Mouse (Mus musculus) layer of hippocampus, postnatal 25 days (tissue): Measurements from ENCODE around the gene Cdkn1a. TPM values are rescaled to one million over a fixed set of nuclear protein-coding genes. Genes with fewer than 3 reads are reported as not detected.
"Not testable (repeated sequence)": the region's sequence is repeated elsewhere in the genome, so short reads cannot be mapped to it uniquely, and the experiment has no call there.

ENCODE experiments used
- DNase-seq, 2 experiments: peaks; one replicate each; pipeline ENCODE4 v3.0.0; 2022; ENCODE audit warnings: mixed read lengths in 2 of 2, low spot score in 1 of 2; ENCODE audit errors: extremely low spot score in 1 of 2
- total RNA-seq, 2 experiments: library from RNA; stranded (reverse); gene quantifications; 2 replicates each; pipeline ENCODE4 v1.2.3; 2021

Cdkn1a gene
- total RNA-seq: 10 to 100 TPM in 1 of 2 experiments, 1 to 10 TPM in 1; 7.1 to 13.9 TPM

DNA sequence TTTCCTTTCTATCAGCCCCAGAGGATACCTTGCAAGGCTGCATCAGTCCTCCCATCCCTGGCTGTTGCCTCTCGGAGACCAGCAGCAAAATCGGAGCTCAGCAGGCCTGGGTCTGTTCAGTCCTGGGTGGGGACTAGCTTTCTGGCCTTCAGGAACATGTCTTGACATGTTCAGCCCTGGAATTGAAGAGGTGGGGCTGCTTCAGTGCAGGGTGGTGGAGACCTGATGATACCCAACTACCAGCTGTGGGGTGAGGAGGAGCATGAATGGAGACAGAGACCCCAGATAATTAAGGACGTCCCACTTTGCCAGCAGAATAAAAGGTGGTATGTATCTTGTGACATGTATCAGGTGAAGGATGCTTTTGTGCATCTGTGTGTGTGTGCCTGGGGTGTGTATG, at the start of gene Cdkn1a:
Gene Cdkn1a, plus strand, starts transcription at position 201 of the 400 bp plus-strand sequence.
- DNase-seq: no peak

DNA sequence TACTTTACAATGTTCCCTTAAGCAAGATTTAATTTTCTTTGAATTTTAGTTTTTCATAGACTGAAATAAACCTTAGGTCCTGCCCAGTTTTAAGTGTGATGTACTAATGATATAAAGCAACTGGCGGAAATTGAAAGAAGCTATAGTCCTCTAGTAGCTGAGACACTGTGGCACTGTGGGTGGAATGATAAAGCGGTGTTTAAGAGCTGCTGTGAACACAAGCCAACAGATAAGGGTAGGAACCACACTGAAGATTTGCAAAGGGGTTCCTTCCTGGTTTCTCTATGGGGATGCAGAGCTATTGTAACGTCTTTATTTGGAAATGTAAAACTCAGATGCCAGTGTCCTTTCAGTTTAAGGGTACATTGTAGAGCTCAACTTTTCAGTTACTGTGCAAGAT, 49.1 kb upstream of the Cdkn1a start:
- DNase-seq: not testable (repeated sequence)

DNA sequence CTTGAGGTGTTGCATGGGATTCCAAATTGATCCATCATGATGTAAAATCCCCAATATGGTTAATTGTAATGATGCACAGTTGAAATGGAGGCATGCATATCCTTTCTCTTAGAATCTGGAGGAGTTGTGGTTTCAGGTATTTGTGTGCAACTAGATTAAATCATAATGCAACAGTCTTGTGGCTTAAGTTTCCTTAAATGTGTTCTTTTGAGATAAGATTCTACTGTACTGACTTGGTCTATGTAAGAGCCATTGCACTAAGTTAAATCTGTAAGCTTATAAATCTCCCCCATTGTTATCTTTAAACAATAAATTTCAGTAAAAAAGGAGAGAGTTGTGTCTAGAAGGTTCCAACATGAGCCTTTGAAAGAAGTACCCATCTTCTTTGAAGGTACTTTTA, 48.2 kb upstream of the Cdkn1a start:
- DNase-seq: no peak

DNA sequence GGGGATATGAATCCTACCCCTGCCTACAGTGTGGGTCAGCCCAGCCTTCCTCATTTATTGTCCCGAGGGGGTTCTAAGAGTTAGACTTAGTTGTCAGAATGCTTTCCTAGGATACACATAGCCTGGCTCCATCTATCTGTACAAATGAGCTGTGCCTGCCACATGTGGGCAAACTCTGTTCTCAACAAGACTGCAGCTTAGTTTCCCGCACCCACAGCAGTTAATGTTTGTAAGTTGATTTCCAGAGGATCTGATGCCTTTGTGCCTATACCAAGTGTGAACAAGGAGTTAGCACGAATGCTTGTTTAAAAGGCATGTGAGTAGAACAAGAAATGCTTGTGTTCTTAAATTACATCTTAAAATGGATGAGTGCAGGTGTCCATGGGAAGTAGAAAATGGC, 47.2 kb upstream of the Cdkn1a start:
- no peak for DNase-seq

DNA sequence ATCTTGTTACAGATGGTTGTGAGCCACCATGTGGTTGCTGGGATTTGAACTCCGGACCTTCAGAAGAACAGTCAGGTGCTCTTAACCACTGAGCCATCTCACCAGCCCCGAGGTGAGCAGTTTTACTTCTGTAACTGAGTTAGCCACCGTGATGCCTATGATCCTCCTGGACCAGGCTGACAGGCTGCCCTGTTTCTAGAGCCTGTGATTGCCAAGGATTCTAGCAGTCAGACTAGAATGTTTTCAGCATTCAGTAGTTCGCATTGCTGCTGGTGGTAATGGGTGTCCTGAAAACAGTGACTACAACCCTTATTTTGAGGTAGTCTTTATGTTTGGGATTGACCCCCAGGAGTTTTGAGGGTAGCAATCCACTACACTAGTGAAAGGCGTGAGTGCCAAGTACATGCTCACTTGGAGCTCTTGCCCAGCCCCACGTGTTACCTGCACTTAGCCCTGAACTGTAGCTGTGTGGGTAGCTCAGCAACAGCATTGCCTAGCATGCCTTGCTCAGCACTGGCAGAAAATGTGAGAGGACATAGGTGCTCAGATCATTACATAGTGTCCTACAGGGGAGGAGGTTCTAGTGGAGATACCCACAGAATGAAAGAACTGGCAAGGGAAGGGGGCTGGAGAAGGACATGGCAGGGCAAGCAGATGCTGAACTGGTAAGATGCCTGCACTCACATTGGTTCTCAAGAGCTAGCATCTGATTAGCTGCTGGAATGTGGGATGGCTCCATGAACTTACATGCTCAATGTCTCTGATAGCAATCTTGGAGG, 46.4 kb upstream of the Cdkn1a start:
- no peak for DNase-seq

DNA sequence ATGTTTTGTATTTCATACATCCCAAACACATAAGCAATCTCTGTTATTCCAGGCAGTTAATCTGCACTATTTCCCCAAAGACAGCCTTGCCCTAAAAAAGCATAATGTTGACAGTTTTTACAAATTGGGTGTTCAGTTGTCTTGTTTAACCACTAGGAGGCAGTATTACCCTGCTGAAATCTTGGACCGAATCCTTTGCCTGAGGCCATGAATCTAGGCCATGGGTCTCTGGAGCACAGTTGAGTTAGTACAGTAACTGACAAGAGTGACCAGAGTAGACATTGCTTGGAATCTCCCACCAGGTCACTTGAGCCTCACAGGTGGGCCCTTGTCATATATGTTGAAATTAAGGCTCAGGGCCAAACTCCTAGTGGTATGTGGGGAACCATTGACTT, 45.9 kb upstream of the Cdkn1a start:
- no peak for DNase-seq

DNA sequence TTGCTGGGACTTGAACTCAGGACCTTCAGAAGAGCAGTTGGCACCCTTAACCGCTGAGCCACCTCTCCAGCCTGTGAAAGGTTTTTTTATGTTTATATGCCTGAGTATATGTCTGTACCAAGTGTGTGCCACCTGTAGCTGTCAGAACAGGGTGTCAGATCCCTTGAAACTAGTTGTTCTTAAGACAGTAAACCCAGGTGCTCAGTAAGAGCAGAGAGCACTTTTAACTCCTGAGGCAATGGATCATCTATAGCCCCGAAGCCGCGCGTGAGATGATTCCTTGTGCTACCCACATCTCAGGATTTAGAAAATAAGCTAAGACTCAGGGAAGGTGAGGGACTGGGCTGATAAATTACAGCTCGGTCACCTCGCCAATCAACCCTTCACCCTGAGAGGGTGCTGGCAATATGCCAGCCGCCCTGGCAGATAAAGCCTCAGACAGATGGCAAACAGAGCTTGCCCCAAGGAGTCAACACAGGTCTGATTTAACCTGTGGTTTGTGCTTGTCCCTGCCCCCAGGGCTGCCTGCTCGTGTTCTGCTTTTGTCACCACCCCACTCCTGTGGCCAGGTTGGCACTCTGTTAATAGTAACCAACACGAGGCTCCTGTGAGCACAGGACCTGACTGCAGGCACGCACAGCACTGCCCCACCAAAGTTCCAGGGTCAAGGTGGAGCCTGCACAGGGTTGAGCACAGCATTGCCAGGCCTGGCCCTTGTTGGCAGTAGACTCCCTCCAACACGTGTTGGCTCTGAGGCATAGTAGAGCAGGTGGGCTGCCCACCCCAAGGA, 44.8 kb upstream of the Cdkn1a start:
- DNase-seq: no peak

DNA sequence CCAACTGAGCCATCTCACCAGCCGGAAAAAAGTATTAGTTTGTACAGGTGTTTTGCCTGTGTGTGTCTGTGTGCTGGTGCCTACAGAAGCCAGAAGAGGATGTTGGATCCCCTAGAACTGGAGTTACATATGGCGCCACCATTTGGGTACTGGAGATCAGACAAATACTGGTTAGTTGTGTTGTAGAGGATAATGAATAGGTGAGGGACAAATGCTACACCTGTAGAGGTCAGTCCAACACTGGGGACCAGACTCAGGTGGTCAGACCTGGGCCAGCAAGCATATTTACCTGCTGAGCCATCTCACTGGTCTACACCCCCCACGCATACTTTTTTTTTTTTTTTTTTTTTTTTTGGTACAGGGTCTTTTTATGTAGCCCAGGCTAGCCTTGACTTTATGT, 43.9 kb upstream of the Cdkn1a start:
- DNase-seq: no peak

DNA sequence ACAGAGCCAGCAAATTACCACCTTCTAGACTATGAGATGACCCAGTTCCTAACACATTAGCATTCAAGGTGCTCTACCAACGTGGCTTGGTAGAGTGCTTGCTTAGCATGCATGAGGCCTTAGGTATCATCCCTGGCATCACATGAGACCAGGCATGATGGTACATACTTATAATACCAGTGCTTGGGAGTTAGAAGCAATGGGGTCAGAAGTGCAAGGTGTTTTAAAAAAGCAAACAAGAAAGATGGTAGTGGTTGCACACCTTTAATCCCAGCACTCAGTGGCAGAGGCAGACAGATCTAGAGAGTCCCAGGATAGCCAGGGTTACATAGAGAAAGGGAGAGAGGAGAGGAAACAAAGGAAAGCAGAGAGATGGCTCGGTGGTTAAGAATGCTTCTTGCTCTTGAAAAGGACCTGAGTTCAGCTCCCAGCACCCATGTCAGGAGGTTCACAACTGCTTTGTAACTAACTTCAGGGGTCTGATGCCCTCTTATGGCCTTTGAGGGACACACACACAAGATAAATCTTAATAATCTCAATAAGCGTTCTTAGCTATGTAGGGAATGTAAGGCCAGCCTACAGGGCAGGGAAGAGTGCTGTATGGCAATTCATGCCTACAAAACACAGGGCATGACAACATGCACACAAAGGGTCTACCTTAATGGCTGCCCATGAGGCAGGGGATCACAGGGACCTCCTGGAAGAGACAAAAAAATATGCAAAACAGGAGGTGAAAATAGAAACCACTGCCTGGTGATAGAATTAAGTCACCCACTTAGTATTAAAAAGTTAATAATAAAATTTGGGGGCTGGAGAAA, 42.9 kb upstream of the Cdkn1a start:
- no peak for DNase-seq

DNA sequence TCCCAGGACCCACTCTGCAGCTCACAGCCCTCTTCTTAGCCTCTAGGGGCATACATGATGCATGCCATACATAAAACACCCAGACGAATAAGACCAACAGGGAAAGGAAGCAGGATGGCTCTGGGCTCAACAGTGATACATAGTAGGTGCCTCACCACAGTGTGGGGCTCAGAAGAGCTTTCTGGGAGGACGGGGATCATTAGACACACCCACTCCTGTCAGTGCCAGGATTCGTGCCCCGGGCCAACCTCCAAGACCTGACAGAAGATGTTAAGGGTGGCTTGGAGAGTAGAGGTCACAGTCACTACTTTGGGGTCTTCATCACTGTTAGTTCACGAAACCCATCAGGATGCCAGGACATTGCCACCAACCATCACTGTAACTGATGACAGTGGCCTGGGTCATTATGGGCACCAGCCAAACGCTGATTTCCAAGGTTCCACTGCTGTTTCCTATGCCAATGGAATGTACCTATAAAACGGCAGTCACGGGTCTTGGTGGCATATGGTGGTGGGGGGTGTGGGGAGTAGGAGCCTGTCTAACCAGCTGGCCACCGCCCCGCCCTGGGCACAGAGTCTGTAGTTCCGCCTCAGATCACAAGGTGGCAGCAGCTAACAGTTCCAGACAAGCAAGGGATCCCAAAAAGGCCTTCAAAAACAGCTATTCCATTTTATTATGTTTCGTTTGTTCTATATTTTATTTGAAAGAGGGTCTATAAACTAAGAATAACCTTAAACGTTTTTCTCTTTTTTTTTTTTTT, 41.8 kb upstream of the Cdkn1a start:
- DNase-seq: peak; percentile 85 to 95

DNA sequence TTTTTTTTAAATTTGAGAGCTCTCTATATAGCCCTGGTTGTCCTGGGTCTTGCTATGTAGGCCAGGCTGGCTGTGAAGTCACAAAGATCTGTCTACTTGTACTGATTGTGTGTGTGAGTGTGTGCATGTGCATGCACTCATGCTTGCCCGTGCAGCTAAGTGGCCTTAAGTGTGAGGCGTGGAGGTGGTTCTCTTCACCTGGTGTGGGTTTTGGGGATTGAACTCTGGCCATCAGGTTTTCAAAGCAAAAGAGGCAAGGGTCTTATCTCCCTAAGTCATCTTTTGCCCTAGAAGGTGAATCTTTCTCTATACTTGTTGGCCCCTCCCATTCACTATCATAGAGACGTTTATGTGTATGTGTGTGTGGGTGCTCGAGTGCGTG, 41.3 kb upstream of the Cdkn1a start:
- no peak for DNase-seq

DNA sequence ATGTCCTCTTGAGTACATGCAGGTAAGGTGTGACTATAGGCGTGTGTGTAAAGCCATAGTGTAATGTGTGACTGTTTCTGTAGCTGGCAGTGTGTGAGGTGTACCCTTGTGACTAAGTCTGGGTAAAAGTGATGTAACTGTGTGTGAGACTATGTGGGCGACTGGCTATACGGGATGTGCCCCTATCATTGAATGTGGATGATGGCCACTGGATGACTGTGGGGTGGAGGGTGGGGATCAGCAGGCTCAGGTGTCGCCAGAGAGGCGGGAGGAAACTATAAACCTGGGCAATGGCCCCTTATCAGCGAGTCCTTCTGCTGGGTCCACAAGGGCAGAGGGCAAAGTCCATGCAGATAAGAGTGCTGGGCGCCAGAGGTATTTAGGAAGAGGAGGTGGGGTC, 40.9 kb upstream of the Cdkn1a start:
- DNase-seq: no peak

DNA sequence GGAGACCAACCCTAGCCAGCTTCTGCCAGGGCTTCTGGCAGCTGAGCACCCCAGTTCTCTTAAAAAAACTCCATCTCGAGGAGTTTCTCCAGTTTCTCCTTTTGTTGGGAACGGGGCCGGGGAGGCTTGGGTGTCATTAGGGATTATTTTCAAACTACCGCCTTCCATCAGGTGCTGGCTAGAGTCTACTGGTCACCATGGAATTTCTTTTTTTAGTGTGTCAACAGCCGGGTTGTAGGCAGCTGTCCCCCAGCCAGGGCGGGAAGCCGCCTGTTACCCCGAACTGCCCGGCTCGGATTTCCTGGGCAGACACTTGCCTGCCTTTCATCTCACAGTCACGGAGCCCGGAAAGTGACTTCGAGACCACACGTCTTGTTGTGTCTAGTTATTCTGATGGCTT, 40.0 kb upstream of the Cdkn1a start:
- DNase-seq: no peak

DNA sequence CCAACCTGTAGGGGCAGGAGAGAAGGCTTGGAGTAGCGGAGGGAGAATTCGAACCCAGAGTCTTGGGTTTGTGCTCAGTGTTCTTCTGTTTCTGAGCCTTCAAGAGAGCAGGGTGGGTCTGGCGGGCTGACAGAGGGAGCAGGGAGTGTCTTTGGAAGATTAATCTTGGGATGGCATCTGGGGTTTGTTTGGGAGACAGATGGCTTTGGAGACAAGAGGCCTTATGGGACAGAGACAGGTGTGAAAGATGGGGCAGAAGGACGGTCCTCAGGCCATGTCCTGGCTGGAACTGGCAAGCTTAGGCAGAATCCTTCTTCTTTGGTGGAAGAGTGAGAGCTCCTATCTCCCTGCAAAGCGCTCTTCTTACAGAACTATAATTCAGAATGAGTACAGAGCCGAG, 37.7 kb upstream of the Cdkn1a start:
- DNase-seq: no peak

DNA sequence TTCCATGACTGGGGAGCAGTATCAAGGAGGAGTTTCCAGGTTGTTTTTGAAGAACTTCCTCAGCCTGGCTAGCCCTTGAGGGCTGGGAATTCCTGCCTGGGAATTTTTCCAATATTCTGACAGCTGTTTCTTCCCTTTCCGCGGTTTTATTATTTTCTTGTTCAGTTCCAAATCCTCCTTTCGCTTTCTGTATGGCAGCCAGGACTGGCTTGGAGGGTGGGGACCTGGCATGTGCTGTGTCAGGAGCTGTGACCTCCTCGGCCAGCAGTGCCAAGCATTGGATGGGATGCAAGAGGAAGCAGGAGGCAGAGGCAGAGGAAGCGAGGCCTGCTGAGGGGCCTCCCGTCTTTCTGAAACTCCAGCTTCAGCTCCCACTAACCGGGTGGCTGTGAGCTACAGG, 36.9 kb upstream of the Cdkn1a start:
- no peak for DNase-seq

DNA sequence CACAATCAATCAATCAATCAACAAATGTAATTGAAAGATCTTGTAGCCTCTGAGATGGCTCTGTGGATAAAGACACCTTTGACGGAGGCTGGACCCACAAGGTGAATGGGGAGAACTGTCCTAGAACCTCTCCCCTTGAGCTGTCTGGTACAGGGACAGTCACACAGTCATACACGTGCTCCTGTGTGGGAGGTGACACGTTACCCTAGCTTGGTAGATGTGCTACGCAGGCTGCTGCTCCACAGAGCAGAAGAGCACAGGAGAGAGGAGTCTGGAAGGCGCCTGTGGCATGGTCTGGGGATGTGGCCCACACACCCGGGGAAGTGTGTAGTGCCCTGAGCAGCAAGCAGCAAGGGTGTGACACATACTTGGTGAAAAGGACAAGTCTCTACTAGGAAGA, 36.3 kb upstream of the Cdkn1a start:
- DNase-seq: no peak

DNA sequence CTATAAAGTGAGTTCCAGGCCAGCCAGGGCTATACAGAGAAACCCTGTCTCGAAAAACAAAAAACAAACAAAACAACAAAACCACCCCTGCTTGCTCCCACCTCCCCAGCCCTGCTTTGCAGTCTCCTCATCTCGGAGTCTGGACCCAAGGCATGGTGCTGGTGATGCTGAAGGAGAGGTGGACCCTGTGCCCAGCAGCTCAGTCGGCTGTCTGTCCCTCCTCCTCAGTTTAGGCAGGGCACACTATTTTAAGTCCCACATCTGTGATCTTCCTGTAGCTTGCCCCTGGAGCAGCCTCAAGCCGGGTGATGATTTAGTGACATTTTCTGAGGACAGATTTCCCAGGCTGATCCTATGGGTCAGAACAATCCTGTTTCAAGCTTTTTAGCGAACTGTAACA, 35.2 kb upstream of the Cdkn1a start:
- DNase-seq: no peak

DNA sequence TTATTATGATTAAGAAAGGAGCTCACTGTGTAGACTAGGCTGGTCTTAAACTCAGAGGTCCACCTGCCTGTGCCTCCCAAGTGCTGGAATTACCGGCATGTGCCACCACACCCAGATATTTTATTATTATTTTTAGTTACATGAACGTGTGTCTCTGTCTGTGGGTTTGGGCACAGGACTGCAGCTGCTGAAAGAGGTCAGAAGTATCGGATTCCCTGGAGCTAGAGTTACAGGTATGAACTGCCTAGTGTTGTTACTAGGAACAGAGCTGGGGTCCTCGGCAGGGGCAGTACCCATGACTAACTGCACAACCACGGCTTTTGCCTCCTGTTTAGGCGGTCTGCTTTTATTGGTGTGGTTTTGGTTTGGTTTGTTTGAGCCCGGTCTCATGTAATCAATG, 34.6 kb upstream of the Cdkn1a start:
- no peak for DNase-seq

DNA sequence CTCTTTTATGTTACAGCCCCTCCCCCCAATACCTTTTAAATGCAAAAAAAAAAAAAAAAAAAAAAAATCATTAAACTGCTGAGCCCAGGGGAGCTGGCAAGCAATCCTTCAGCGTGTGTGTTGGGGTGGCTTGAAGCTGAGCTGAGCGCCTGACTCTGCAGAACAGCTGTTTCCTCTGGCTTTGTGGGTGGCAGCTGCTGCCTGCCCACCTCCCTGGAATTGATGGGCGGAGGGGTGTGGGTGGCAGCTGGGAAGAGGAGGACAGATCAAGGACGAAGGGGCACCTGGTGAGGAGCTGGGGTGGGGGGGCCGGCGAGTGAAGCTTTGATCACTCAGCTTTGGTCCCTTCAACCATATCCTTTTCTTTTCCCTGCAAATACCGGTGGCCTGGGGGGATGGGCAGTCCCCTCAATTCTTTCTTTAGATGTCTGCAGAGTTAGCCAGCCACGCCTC, 34.1 kb upstream of the Cdkn1a start:
- DNase-seq: no peak

DNA sequence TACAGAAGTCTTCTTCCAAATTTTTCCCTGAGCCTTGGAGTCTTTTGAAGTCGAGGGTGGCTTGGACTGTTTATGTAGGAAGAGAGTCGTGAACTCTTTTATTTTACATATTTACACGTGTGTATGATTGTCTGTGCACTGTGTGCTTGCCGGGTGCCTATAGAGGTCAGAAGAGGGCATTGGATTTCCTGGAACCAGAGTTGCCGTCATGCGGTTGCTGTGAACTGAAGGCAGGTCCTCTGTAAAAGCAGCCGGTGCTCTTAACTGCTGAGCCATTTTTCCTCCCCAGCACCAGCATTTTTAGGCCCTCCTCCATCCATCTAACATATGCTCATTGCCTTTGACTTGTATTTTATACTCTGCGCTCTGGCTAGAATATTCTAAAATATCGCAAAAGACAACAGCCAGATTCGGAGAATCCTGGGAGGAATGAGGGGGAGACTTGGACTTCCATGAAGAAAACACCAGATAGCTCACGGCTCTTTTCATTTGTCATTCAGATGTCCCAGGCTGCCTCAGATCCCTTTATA, 33.4 kb upstream of the Cdkn1a start:
- no peak for DNase-seq
